Mouse (Mus musculus) megakaryocyte, adult 5-6 weeks (primary cell): ENCODE data around the gene Ncs1. TPM values are rescaled to one million over a fixed set of nuclear protein-coding genes. Genes with fewer than 3 reads are reported as not detected.

Experiments used
- ATAC-seq: 2 replicates; pipeline ENCODE4 v1.8.0; 2016; ENCODE audit warnings: mild to moderate bottlenecking, inconsistent platforms; ENCODE audit not compliant: poor library complexity, severe bottlenecking
- total RNA-seq, 2 experiments: library from RNA; stranded (forward) in 1 of 2; stranded (reverse) in 1 of 2; fragments of 153-499, 151-499 nt in 1 of 2; fragments of 221-1000, 200-1000 nt in 1 of 2; gene quantifications; 2 replicates each; pipeline versions ENCODE4 v1.2.3 to v1.2.4; 2015 to 2017

Gene Ncs1
- total RNA-seq, 2 experiments from 2014 or later, result 0.15 TPM; not detected in 1

- ATAC-seq, result no peak
Observed at GRCm38 (mm10) chr2:31274993-31275392, 29.4 kb downstream of the Ncs1 start.

GRCm38 (mm10) chr2:31277810-31278209 is 32.2 kb downstream of the Ncs1 start:
- no peak for ATAC-seq

GRCm38 (mm10) chr2:31278483-31278882 is 32.9 kb downstream of the Ncs1 start:
- no peak for ATAC-seq

GRCm38 (mm10) chr2:31281138-31281537 is 35.5 kb downstream of the Ncs1 start:
- ATAC-seq, result no peak

- ATAC-seq, result no peak
Observed at GRCm38 (mm10) chr2:31282266-31282665, 36.6 kb downstream of the Ncs1 start.

GRCm38 (mm10) chr2:31282880-31283279 is 37.3 kb downstream of the Ncs1 start:
- ATAC-seq, result no peak

GRCm38 (mm10) chr2:31284531-31284930 is 38.9 kb downstream of the Ncs1 start:
- ATAC-seq, result no peak

- ATAC-seq, result no peak; the same call in 1 of the 2 replicates
Observed at GRCm38 (mm10) chr2:31291421-31291820, 45.8 kb downstream of the Ncs1 start.

- ATAC-seq, result peak; percentile 62
Observed at GRCm38 (mm10) chr2:31294985-31295384, 49.4 kb downstream of the Ncs1 start.

GRCm38 (mm10) chr2:31296395-31296794 is 50.8 kb downstream of the Ncs1 start:
- ATAC-seq, result no peak

- peak; percentile 94 for ATAC-seq
Observed at GRCm38 (mm10) chr2:31297602-31298268, 52.1 kb downstream of the Ncs1 start.

- no peak for ATAC-seq
Observed at GRCm38 (mm10) chr2:31298814-31299213, 53.2 kb downstream of the Ncs1 start.

- no peak for ATAC-seq
Observed at GRCm38 (mm10) chr2:31299266-31299665, 53.6 kb downstream of the Ncs1 start.

GRCm38 (mm10) chr2:31299996-31300395 is 54.4 kb downstream of the Ncs1 start:
- ATAC-seq, result no peak

- ATAC-seq, result no peak
Observed at GRCm38 (mm10) chr2:31303177-31303576, 57.6 kb downstream of the Ncs1 start.

GRCm38 (mm10) chr2:31304191-31304590 is 58.6 kb downstream of the Ncs1 start:
- ATAC-seq, result no peak

GRCm38 (mm10) chr2:31304801-31305665 is 59.4 kb downstream of the Ncs1 start:
- no peak for ATAC-seq

GRCm38 (mm10) chr2:31305684-31306083 is 60.1 kb downstream of the Ncs1 start:
- ATAC-seq, result peak; percentile 51; the same call in 1 of the 2 replicates

GRCm38 (mm10) chr2:31308257-31308656 is 62.6 kb downstream of the Ncs1 start:
- no peak for ATAC-seq

- no peak for ATAC-seq
Observed at GRCm38 (mm10) chr2:31309549-31309948, 63.9 kb downstream of the Ncs1 start.

GRCm38 (mm10) chr2:31314007-31314465 is 68.4 kb downstream of the Ncs1 start, which contains the start of gene Hmcn2:
Gene Hmcn2 (plus strand): TSS chr2:31314415.
- ATAC-seq, result no peak

- no peak for ATAC-seq
Observed at GRCm38 (mm10) chr2:31318162-31318561, 72.5 kb downstream of the Ncs1 start.
